Mouse (Mus musculus): ENCODE results near the gene Wdhd1.

Gene Wdhd1

DNA sequence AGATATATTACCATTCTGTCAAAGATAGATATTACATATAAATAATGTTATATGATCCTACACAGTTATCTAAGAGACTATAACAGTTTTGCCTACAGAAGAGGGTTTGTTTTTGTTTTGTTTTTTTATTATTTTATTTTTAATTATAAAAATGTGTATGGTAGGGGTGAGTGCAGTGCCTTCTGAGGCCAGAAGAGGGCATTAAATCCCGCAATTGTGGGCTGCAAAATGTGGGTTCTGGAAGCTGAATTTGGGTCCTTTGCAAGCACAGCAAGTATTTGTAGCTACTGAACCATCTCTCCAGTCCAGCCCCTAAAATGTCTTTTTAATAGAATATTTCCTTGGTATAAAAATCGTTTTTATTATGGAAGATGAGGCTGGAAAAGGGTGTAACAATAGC is 2.4 kb upstream of the Wdhd1 start:
- DNase-seq (ENCODE audit: low read depth): peak; percentile 32

DNA sequence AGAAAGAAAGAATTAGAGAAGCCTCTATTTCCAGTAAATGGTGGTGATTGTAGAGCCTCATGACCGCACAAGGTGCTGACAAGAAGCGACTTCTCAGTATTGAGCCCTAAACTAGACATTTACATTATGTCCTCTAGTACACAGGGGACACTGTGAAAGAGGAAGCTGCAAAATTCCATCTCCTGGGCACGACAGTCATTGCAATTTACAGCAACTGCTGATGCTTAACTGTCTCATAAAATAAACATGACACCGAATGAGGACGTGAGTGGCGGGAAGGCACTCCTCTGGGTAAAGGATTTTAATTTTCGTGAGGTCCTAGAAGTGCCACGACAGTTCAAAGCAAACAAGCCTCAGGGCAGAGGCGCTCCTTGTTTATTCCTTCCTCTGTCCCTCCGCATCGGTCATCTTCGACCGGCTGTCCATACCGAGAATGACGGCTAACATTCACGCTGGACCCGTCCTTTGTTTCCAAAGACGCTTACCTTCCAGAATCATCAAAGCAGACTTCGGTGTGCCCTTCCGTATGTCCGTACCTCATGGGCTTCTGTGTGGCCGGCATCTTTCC is 537 bp downstream of the Wdhd1 start:
- peak; percentile 53 for DNase-seq (ENCODE audit: low read depth)

GRCm38 (mm10) chr14:47275417-47275816 is 1.2 kb downstream of the Wdhd1 start:
- peak; percentile 25 for DNase-seq (ENCODE audit: low read depth)

DNA sequence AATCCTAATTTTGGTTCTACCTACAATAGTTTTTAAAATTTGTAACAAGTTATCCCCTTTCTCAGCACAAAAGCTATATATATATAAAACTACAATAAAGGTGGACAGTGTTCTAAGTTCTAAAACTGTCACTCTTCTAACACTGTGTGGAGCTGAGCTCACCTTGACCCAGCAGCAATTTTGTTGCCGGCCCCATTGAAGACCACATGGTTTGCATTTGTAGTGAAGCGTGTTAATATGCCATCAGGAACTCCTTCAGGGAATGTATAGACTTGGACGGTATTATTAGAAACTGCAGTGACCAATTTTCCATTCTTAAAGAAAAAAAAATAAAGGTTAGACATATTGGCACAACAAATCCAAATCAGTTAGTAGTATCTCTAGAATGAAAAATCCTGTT is 2.9 kb downstream of the Wdhd1 start:
- DNase-seq (ENCODE audit: low read depth): no peak

DNA sequence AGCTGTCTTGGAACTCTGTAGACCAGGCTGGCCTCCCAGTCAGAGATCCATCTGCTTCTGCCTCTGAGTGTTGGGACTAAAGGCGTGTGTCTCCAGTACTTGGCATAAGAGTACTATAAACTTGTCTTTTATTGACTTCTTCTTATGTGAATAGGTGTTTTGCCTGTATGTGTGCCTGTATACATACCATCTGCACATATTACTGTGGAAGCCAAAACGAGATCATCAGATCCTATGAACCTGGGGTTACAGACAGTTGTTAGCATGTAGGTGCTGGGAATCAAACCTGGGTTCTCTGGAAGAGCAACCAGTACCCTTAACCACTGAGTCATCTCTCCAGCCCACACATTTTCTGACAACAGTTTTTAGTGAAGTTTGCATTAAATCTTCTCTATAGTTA is 7.0 kb downstream of the Wdhd1 start:
- DNase-seq (ENCODE audit: low read depth): no peak

DNA sequence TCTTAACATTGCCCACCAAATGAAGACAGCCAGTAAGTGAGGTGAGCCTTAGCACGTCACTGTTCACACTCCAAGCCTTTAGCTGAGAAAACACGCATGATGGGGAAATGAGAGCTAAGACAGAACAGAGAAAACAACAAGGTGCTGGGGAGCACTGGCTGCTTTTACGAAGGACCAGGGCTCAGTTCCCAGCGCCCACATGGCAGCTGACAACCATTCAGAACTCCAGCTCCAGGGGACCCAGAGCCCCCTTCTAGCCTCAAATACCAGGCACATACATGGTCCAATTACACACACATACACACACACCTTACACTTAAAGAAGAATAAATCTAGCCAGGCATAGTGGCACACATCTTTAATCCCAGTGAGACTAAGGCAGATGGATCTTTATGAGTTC is 7.6 kb downstream of the Wdhd1 start:
- DNase-seq (ENCODE audit: low read depth): no peak

DNA sequence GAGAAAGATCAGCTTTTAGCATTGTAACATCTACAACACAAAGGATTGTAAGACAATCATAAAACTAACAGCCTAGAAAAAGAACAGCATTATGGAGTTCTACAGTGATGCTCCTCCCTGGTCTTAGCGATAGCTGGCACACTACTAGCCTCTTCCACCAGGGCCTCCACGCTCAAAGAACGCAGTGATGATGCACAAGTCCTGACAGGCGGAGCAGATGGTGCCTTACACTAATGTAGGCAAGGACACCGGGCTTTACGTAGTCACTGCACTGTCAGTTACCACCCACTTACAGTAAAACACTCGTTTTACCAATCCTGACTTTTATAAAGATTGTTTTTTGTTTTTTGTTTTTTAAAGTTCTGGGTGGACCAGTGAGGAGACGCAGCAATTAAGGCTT is 10.8 kb downstream of the Wdhd1 start:
- DNase-seq (ENCODE audit: low read depth): no peak

GRCm38 (mm10) chr14:47264866-47265265 is 11.8 kb downstream of the Wdhd1 start:
- no peak for DNase-seq (ENCODE audit: low read depth)

DNA sequence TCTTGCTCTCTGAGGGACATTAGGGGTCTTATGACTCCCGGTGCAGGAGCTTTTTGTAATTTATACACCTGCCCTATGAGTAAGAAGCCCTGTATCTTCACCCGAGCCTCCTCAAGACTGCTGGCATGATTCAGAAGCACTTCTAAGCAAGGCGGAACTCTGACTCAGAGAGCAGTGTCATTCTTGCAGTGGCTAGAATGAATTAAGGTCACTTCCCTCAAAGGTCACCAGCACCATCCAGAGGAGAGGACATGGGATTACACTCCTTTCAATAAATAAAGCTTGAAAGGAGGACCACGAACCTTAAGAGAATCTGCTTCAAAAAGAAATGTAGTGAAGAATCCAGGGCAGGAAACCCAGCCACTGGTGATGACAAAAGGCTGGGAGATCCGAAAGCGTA is 26.8 kb downstream of the Wdhd1 start:
- DNase-seq (ENCODE audit: low read depth): no peak

- DNase-seq (ENCODE audit: low read depth): no peak
Measured at GRCm38 (mm10) chr14:47242753-47243152, 33.9 kb downstream of the Wdhd1 start.

- DNase-seq (ENCODE audit: low read depth): no peak
Measured at GRCm38 (mm10) chr14:47241046-47241445, 35.6 kb downstream of the Wdhd1 start.

DNA sequence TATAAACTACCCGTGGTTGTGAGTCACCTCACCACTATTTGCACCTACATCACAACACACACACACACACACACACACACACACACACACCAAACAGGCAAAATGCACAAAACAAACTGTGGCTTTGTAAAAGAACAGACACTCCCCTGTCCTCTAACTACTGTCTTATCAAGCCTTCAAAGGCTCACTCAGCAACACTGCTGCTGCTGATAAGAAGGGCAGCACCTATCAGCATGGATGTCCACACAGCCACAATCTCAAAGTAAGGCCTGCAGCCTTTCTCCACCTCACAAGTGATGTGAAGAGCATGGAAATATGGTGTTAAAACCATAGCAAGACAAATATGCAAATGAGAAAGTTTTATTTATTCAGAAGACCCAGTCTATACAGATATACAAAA is 36.1 kb downstream of the Wdhd1 start:
- DNase-seq (ENCODE audit: low read depth): no peak

DNA sequence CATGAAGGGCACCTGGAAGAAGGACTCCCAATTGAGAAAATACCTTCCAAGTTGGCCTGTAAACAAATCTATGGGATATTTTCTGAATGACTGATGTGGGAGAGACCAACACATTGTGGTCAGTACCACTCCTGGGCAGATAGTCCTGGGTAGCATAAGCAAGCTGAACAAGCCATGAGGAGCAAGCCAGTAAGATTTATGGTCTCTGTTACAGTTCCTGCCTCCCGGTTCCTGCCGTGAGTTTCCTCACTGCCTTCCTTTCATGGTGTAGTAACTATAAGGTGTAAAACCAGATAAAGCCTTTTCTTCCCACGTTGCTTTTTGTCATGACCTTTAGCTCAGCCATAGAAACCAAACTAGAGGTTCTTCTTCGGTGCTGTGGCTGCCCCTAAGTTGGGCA is 39.4 kb downstream of the Wdhd1 start:
- DNase-seq (ENCODE audit: low read depth): no peak

GRCm38 (mm10) chr14:47236491-47236890 is 40.2 kb downstream of the Wdhd1 start:
- DNase-seq (ENCODE audit: low read depth): no peak

- DNase-seq (ENCODE audit: low read depth): no peak
Measured at GRCm38 (mm10) chr14:47234526-47235250, 42.0 kb downstream of the Wdhd1 start.

DNA sequence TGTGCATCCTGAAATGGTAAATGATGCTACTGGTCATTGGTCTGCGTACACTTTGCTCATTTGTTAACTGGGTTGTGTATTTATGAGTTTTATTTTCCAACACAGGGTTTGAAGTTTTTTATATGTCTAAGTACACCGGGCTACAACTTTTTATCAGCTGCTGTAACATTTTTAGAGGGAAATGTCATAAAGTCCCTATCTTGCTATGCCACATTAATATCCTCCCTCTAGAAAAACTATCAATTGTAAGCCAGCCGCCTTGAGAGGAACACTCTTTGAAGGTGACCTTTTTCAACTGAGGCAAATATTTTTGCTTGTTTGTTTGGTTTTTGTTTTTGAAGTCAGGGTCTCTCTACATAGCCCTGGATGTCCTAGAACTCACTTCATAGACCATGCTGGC is 42.6 kb downstream of the Wdhd1 start:
- DNase-seq (ENCODE audit: low read depth): no peak

DNA sequence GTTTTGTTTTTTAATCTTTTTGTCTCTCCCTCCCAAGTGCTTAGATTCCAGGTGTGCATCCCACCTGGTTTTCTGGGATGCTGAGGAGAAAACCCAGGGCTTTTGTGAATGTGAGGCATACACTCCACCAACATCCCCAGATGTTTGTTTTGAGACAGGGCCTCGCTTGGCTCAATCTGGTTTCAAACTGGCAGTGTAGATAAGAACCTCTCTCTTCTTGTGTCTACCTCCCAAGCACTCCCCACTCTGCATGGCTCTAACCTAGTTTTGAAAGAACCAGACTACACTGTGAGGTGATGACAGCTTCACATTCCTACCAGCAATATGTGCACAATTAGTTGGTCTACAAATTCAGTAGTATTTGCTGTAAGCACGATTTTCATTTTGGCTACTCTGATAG is 43.1 kb downstream of the Wdhd1 start:
- no peak for DNase-seq (ENCODE audit: low read depth)

- DNase-seq (ENCODE audit: low read depth): no peak
Measured at GRCm38 (mm10) chr14:47229796-47230376, 46.8 kb downstream of the Wdhd1 start.

DNA sequence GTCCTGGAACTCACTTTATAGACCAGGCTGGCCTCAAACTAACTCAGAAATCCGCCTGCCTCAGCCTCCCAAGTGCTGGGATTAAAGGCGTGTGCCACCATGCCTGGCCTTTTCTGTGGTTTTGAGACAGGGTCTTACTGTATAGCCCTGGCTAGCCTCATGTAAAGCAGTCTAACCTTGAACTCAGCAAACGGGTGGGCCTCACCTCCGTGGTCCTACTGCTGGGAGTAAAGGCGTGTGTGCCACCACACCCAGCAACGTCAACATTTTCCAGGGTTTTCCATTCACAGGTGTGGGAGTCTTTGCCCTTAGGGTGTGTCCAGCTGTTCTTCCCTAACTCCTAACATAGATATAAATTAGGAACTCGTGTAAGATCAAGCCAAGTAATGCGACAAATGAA is 50.7 kb downstream of the Wdhd1 start:
- DNase-seq (ENCODE audit: low read depth): no peak

- DNase-seq (ENCODE audit: low read depth): peak; percentile 47
Measured at GRCm38 (mm10) chr14:47224476-47225325, 52.0 kb downstream of the Wdhd1 start.

GRCm38 (mm10) chr14:47222631-47223450 is 53.8 kb downstream of the Wdhd1 start:
- peak; percentile 23 for DNase-seq (ENCODE audit: low read depth)

- no peak for DNase-seq (ENCODE audit: low read depth)
Measured at GRCm38 (mm10) chr14:47221567-47221966, 55.1 kb downstream of the Wdhd1 start.

Data from induced T-regulatory cell, adult 2 months (primary cell).